Mouse (Mus musculus) thymus, adult 2 months (tissue): Measurements from ENCODE around the gene Fbxl21. TPM values are rescaled to one million over a fixed set of nuclear protein-coding genes. Genes with fewer than 3 reads are reported as not detected.

Source experiments
- DNase-seq: peaks from one replicate; pipeline ENCODE4 v3.0.0; 2021
- H3K27ac ChIP-seq: fragments of 200-500 bp; 2 replicates; pipeline ENCODE4 v1.5.1; 2012; ENCODE audit warnings: low read length, control low read depth; ENCODE audit not compliant: control insufficient read depth, insufficient read depth
- H3K27me3 ChIP-seq: fragments of 200-500 bp; 2 replicates; pipeline ENCODE4 v1.6.1; 2012; ENCODE audit warnings: mild to moderate bottlenecking, low read length, moderate library complexity, mixed read lengths; ENCODE audit not compliant: control insufficient read depth, insufficient read depth
- H3K36me3 ChIP-seq: fragments of 200-500 bp; 2 replicates; pipeline ENCODE4 v1.6.1; 2012; ENCODE audit warnings: mild to moderate bottlenecking, low read length, moderate library complexity; ENCODE audit not compliant: control insufficient read depth, insufficient read depth
- H3K4me1 ChIP-seq: fragments of 200-500 bp; replicated peaks from 2 replicates; pipeline ENCODE4 v1.6.1; 2012; ENCODE audit warnings: low read length; ENCODE audit not compliant: control insufficient read depth, insufficient read depth
- H3K4me3 ChIP-seq: fragments of 200-500 bp; 2 replicates; pipeline ENCODE4 v1.5.1; 2012; ENCODE audit warnings: mild to moderate bottlenecking, low read length, control low read depth, moderate library complexity; ENCODE audit not compliant: control insufficient read depth, insufficient read depth
- CTCF ChIP-seq: fragments of 200-500 bp; IDR thresholded peaks from 2 replicates; pipeline ENCODE4 v1.5.1; 2012; ENCODE audit warnings: mild to moderate bottlenecking, control low read depth, low read length, moderate library complexity, borderline replicate concordance; ENCODE audit not compliant: control insufficient read depth, poor library complexity, insufficient read depth; ENCODE audit errors: extremely low read depth
- POLR2A ChIP-seq: fragments of 200-500 bp; IDR thresholded peaks from 2 replicates; pipeline ENCODE4 v1.6.1; 2012; ENCODE audit warnings: mild to moderate bottlenecking, low read length, control low read depth, moderate library complexity; ENCODE audit not compliant: control insufficient read depth, poor library complexity, insufficient read depth; ENCODE audit errors: extremely low read depth
- WGBS: fragments of 180-500 bp; shearing (Covaris S2); methylation state at CpG from one replicate; pipeline ENCODE4 v1.1.7; 2018; 5-methylcytosine and 5-hydroxymethylcytosine counted together
- polyA plus RNA-seq: library from polyadenylated mRNA; depleted of rRNA; stranded (reverse); fragments of >200 nt; gene quantifications from 2 replicates; pipeline ENCODE4 v1.2.3, GENCODE M21; 2012

Fbxl21 gene
- polyA plus RNA-seq, 1 experiment = 0.71 TPM

GRCm38 (mm10) chr13:56548401-56548800, 26.1 kb downstream of the Fbxl21 start, which contains the start of gene Lect2:
TSS of gene Lect2 (minus strand) at chr13:56548502.
- DNase-seq = no peak
- TF ChIP-seq POLR2A (no peak), CTCF (no peak)
- H3K27me3 ChIP-seq = no peaks in the 10 kb centered on the region
- no peak within 1 kb of the TSS for H3K27ac ChIP-seq
- 98% methylated on average over 9 of the region's 9 CpGs for WGBS
- no peak within 1 kb of the TSS for H3K4me3 ChIP-seq
- H3K36me3 ChIP-seq = no peaks in the 10 kb centered on the region
- no peaks in the 10 kb centered on the region for H3K4me1 ChIP-seq

- DNase-seq = no peak
- 45% methylated on average over 4 of the region's 4 CpGs for WGBS
- H3K4me3 ChIP-seq = no peak overlapping the region
- no peaks in the 10 kb centered on the region for H3K36me3 ChIP-seq
- no peak for TF ChIP-seq CTCF
- TF ChIP-seq POLR2A = no peak
- H3K4me1 ChIP-seq = no peaks in the 10 kb centered on the region
- no peaks in the 10 kb centered on the region for H3K27me3 ChIP-seq
- no peak overlapping the region for H3K27ac ChIP-seq
Observed at GRCm38 (mm10) chr13:56549364-56549763, 27.1 kb downstream of the Fbxl21 start.

DNA sequence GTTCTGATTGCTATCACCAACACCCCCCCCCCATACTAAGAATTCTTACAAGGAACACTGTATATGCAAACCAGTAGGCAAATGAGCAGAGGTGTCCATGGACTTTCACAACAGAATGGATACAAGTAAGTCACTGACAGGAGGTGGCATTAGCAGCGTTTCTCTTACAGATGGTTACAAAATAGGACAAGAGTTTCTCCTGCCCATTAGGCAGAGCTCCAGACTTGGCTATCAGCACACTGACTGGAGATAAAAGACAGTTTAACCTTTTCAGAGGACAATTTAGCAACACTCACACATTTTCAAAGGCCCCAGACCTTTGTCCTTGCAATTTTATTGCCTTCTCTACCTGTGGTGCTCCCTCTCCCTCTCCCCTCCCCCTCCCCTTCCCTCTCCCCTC, 28.3 kb downstream of the Fbxl21 start:
- H3K36me3 ChIP-seq = no peaks in the 10 kb centered on the region
- H3K27ac ChIP-seq = no peak overlapping the region
- no peak overlapping the region for H3K4me3 ChIP-seq
- no peaks in the 10 kb centered on the region for H3K4me1 ChIP-seq
- TF ChIP-seq POLR2A (no peak), CTCF (no peak)
- 73% methylated on average over 1 of the region's 1 CpGs for WGBS
- DNase-seq = no peak
- no peaks in the 10 kb centered on the region for H3K27me3 ChIP-seq

GRCm38 (mm10) chr13:56551661-56552060, 29.4 kb downstream of the Fbxl21 start:
- H3K36me3 ChIP-seq = no peaks in the 10 kb centered on the region
- 75% methylated on average over 6 of the region's 6 CpGs for WGBS
- no peak overlapping the region for H3K27ac ChIP-seq
- TF ChIP-seq POLR2A (no peak), CTCF (no peak)
- no peaks in the 10 kb centered on the region for H3K27me3 ChIP-seq
- H3K4me3 ChIP-seq = no peak overlapping the region
- no peaks in the 10 kb centered on the region for H3K4me1 ChIP-seq
- no peak for DNase-seq

DNA sequence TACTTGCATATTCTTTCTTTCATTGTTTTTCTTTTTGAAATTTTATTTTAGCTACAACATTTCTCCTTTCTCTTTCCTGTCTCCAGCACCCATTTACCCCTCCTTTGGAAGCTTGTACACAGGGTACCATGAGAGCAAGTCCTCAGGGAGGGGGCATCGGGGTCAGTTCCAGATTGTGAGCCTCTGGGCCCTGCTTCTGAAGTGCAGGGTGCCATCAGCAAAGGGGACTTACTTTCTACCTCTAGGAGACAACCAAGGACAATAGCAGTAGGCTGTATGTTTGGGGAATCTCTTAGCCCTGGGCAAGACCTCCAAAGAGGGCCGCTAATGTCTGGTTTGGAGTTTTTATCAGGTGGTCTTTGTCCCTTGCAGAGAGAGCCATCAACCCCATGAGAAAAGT, 31.7 kb downstream of the Fbxl21 start:
- no peak overlapping the region for H3K4me3 ChIP-seq
- no peaks in the 10 kb centered on the region for H3K27me3 ChIP-seq
- H3K4me1 ChIP-seq = no peaks in the 10 kb centered on the region
- DNase-seq = no peak
- 49% methylated on average over 2 of the region's 2 CpGs for WGBS
- TF ChIP-seq CTCF (no peak), POLR2A (no peak)
- H3K27ac ChIP-seq = no peak overlapping the region
- no peaks in the 10 kb centered on the region for H3K36me3 ChIP-seq

DNA sequence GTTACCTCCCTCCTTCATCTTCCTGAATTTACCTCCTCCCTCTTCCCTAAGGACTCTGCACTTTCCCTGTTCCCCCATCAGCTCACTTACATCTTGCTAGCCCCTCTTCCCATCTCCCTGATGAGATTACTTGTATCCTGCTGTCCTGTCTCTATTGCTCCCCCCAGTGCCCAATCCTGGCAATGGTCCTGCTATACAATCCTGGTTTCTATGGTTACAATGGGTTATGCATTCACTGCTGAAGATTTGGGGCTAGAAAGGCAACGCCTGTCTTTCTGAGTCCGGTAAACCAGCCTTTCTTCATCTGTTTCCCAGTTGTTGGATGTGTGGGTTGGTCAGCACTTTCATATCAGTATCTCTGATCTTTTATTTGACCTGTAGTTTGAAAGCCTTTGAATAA, 32.1 kb downstream of the Fbxl21 start:
- 12% methylated on average over 2 of the region's 2 CpGs for WGBS
- Histone ChIP-seq H3K27ac (no peak overlapping the region), H3K36me3 (no peaks in the 10 kb centered on the region), H3K27me3 (no peaks in the 10 kb centered on the region), H3K4me3 (no peak overlapping the region), H3K4me1 (no peaks in the 10 kb centered on the region)
- peak; percentile 52 for DNase-seq
- TF ChIP-seq CTCF (no peak), POLR2A (no peak)

DNA sequence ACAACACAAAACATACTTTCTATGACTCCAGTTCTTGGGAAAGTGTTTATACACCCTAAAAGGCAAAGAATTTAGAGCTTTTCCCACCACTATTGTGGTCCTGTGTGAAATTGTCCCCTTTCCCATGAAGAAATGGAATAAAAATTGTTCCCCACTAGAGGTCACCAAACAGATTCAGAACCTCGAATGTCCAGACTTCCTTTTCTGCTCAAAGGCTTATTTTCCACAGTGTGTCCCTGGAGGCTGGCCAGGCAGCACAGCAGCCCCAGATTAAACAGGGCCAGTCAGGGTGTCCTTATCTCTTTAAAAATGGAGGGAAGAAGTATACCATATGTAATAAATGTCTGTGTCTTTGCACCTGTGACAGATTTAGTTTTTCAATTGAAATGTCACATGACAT, 33.7 kb downstream of the Fbxl21 start:
- no peak for DNase-seq
- WGBS = 0% methylated on average over 1 of the region's 1 CpGs

More for the DNA sequence above, 33.7 kb downstream of the Fbxl21 start:
- no peaks in the 10 kb centered on the region for H3K36me3 ChIP-seq
- H3K4me3 ChIP-seq = no peak overlapping the region
- TF ChIP-seq CTCF (no peak), POLR2A (no peak)
- H3K4me1 ChIP-seq = no peaks in the 10 kb centered on the region
- no peaks in the 10 kb centered on the region for H3K27me3 ChIP-seq
- no peak overlapping the region for H3K27ac ChIP-seq
